Mouse (Mus musculus): ENCODE results near the gene Baiap2l2. TPM values are rescaled to one million over a fixed set of nuclear protein-coding genes. Genes with fewer than 3 reads are reported as not detected.

The Baiap2l2 gene
- total and polyA plus RNA-seq, 2 experiments from 2014 or later: 1.7 to 6.8 TPM

DNA sequence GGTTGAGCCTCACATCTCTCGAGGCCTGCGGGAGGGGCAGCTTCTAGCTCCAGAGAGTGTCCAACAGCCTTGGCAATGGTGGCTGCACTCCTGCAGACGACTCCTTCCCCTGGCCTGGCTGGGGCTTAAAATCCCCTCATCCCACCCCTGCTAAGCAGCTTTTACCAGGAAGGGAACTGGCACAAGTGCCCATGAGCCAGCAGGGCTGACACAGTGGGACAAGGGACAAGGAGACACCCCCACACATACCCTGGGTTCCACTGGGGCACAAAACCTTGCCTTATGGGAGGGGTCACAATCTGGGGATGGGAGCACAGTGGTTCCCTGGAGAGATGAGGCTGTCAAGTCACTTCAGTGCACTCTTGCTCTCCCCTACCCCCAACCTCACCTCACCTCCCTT is 30.7 kb downstream of the Baiap2l2 start, which contains the start of gene Slc16a8:
TSS of gene Slc16a8 (minus strand) at position 101 of the 400 bp plus-strand sequence.
- H3K27ac ChIP-seq: no peak within 1 kb of the TSS
- H3K27me3 ChIP-seq (ENCODE audit: insufficient read depth, low read length): peaks cover 4% of the 10 kb centered on the region; the same call in 1 of the 2 replicates
- H3K36me3 ChIP-seq (ENCODE audit: insufficient read depth, low read length): no peaks in the 10 kb centered on the region
- WGBS: 28% methylated on average over 3 of the region's 3 CpGs
- no peak within 1 kb of the TSS for H3K4me2 ChIP-seq (ENCODE audit: low read depth, low read length)
- H3K9ac ChIP-seq (replicated peaks; ENCODE audit: low read length): no peak within 1 kb of the TSS
- TF ChIP-seq CTCF (IDR thresholded peaks at IDR 0.05; ENCODE audit: low read depth): no peak
- ATAC-seq: no peak
- 0 out of 2 replicates have a peak, but pooled peaks cover 7% of the 10 kb centered on the region for H3K4me1 ChIP-seq (ENCODE audit: insufficient read depth, low read length)
- no peaks in the 10 kb centered on the region for H3K9me3 ChIP-seq (ENCODE audit: low read length)
- DNase-seq (ENCODE audit: low spot score): no peak
- no peak within 1 kb of the TSS for H3K4me3 ChIP-seq (ENCODE audit: low read length)

DNA sequence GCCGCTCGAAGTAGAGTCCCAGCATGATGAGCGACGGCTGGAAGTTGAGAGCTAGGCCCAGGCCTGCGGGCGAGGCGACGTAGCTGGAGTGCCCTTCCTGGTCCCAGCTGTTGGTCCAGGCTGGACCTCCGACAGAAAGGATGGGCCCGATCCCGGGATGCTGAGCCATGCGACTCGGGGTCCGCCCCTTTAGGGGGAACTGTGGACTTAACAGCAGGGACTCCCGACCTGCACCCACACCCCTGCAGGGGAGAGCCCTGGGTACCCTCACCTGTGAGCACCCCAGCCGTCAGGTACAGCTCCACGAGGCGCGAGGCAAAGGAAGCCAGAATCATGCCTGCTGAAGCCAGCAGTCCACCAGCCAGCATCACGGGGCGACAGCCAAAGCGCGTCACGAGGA is 32.8 kb downstream of the Baiap2l2 start:
- H3K9me3 ChIP-seq (ENCODE audit: low read length): no peaks in the 10 kb centered on the region
- no peak for DNase-seq (ENCODE audit: low spot score)
- peak overlapping the region; percentile 30 for H3K4me3 ChIP-seq (ENCODE audit: low read length)
- H3K4me2 ChIP-seq (ENCODE audit: low read depth, low read length): peak overlapping the region; percentile 60
- H3K27ac ChIP-seq: no peak overlapping the region
- H3K36me3 ChIP-seq (ENCODE audit: insufficient read depth, low read length): peaks cover 12% of the 10 kb centered on the region
- ATAC-seq: no peak
- TF ChIP-seq CTCF (IDR thresholded peaks at IDR 0.05; ENCODE audit: low read depth): no peak
- H3K9ac ChIP-seq (replicated peaks; ENCODE audit: low read length): peak overlapping the region; percentile 46; the same call in 1 of the 2 replicates
- H3K27me3 ChIP-seq (ENCODE audit: insufficient read depth, low read length): no peaks in the 10 kb centered on the region
- 0 out of 2 replicates have a peak, but pooled peaks cover 7% of the 10 kb centered on the region for H3K4me1 ChIP-seq (ENCODE audit: insufficient read depth, low read length)
- WGBS: 25% methylated on average over 24 of the region's 24 CpGs

DNA sequence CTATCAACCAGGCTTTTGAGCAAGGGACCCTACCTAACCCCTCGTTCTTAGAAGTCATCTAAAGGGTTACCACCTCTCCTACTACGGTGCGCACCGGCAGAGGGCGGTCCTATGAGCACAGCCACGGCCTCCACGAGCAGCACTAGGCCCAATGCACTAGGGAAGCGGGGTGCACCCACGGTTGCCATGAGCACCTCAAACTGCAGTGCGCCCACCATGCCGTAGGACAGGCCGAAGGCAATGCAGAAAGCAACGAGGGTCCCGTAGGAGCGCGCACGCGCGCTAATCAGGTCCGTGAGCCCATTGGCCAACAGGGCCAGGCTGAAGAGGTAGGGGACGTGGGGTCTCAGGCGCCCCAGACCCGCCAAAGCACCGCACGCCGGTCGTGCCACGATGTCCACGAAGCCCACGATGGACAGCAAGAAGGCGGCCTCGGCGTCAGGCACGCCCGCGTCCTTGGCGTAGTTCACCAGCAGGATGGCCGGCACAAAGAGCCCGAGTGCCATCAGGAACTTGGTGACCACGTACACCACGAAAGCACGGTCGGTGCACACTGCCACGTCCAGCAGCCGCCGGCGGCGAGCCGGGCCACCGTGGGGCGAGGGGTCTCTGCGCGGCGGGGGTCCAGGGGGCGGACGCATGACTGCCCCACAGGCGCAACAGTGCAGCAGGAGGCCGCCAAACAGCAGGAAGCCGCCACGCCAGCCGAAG is 33.4 kb downstream of the Baiap2l2 start:
- Histone ChIP-seq H3K27me3 (ENCODE audit: insufficient read depth, low read length) (no peaks in the 10 kb centered on the region), H3K9ac (replicated peaks; ENCODE audit: low read length) (peak overlapping the region; percentile 46), H3K4me1 (ENCODE audit: insufficient read depth, low read length) (0 out of 2 replicates have a peak, but pooled peaks cover 7% of the 10 kb centered on the region), H3K9me3 (ENCODE audit: low read length) (no peaks in the 10 kb centered on the region), H3K27ac (no peak overlapping the region), H3K4me2 (ENCODE audit: low read depth, low read length) (peak overlapping the region; percentile 60), H3K4me3 (ENCODE audit: low read length) (peak overlapping the region; percentile 30), H3K36me3 (ENCODE audit: insufficient read depth, low read length) (peaks cover 15% of the 10 kb centered on the region)
- peak; percentile 61 for TF ChIP-seq CTCF (IDR thresholded peaks at IDR 0.05; ENCODE audit: low read depth)
- DNase-seq (ENCODE audit: low spot score) (peak; percentile 52), ATAC-seq (peak; percentile 60)
- 2% methylated on average over 55 of the region's 61 CpGs for WGBS

DNA sequence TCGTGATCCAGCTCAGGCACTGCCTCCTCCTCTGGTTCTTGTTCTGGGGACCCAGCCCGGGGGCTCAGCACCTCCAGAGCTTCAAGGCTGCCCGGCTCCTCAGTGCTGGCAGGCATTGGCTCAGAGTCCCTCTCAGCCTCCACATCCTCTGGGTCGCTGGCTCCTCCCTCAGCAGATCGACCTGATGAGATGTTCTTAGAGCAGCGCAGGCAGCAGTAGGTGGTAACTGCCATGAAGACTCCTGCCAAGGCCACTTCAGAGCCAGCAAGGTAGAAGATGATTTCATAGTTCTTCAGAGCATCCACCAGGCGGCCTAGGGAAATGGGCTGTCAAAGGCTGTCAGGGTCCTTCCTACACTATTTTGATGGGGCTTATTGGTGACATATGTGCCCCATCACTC is 34.2 kb downstream of the Baiap2l2 start:
- no peaks in the 10 kb centered on the region for H3K27me3 ChIP-seq (ENCODE audit: insufficient read depth, low read length)
- H3K4me2 ChIP-seq (ENCODE audit: low read depth, low read length): no peak overlapping the region
- H3K4me1 ChIP-seq (ENCODE audit: insufficient read depth, low read length): 0 out of 2 replicates have a peak, but pooled peaks cover 7% of the 10 kb centered on the region
- no peak overlapping the region for H3K4me3 ChIP-seq (ENCODE audit: low read length)
- H3K9ac ChIP-seq (replicated peaks; ENCODE audit: low read length): no peak overlapping the region
- no peaks in the 10 kb centered on the region for H3K9me3 ChIP-seq (ENCODE audit: low read length)
- ATAC-seq (peak; percentile 4; the same call in 1 of the 2 replicates), DNase-seq (ENCODE audit: low spot score) (peak; percentile 12)
- H3K36me3 ChIP-seq (ENCODE audit: insufficient read depth, low read length): peaks cover 22% of the 10 kb centered on the region
- TF ChIP-seq CTCF (IDR thresholded peaks at IDR 0.05; ENCODE audit: low read depth): no peak
- WGBS: 49% methylated on average over 7 of the region's 7 CpGs
- peak overlapping the region; percentile 11; the same call in 1 of the 2 replicates for H3K27ac ChIP-seq

DNA sequence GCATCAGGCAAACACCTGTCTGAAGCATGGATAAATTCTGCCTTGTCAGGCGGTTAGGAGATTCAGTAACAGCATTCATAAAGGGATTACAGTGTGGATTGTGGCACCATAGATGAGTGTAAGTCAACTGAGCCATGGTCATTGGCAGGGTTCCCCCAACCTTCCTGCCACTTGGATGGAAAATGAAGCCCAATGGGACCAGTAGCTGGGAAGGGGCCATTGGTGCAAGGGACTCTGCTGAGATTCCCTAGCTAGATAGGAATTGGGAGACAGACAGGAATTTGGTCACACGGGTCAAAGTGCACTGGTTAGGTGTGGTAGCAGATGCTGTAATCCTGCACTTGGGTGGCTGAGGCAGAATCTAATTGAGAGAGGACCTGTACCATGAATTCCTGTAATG is 35.1 kb downstream of the Baiap2l2 start:
- Histone ChIP-seq H3K27ac (no peak overlapping the region), H3K9ac (replicated peaks; ENCODE audit: low read length) (no peak overlapping the region), H3K4me2 (ENCODE audit: low read depth, low read length) (no peak overlapping the region), H3K9me3 (ENCODE audit: low read length) (no peaks in the 10 kb centered on the region), H3K36me3 (ENCODE audit: insufficient read depth, low read length) (peaks cover 32% of the 10 kb centered on the region), H3K4me1 (ENCODE audit: insufficient read depth, low read length) (0 out of 2 replicates have a peak, but pooled peaks cover 7% of the 10 kb centered on the region), H3K4me3 (ENCODE audit: low read length) (no peak overlapping the region), H3K27me3 (ENCODE audit: insufficient read depth, low read length) (no peaks in the 10 kb centered on the region)
- ATAC-seq: no peak
- WGBS: 77% methylated on average over 2 of the region's 2 CpGs
- TF ChIP-seq CTCF (IDR thresholded peaks at IDR 0.05; ENCODE audit: low read depth): no peak
- DNase-seq (ENCODE audit: low spot score): no peak

DNA sequence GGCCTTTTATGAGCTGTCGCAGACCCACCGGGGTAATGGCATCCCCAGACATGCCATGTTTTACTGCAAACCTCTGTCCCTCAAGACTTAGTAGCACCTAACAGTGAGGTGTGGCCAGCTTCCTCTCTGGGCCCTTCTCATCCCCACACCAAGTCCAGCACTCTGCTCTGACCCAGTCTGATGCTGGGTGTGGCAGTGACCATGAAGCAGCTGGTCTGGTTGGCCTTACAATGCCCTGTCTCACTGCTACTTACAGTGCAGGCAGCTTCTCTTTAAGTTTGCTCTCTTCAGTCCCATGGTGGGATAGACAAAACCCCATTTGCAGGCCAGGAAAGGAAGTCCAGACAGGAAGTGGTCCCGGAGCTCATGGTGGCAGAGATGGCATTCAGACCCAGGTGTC is 40.0 kb downstream of the Baiap2l2 start:
- no peak for TF ChIP-seq CTCF (IDR thresholded peaks at IDR 0.05; ENCODE audit: low read depth)
- H3K4me1 ChIP-seq (ENCODE audit: insufficient read depth, low read length): 0 out of 2 replicates have a peak, but pooled peaks cover 3% of the 10 kb centered on the region
- no peak for DNase-seq (ENCODE audit: low spot score)
- no peak overlapping the region for H3K27ac ChIP-seq
- no peak for ATAC-seq
- no peak overlapping the region for H3K4me3 ChIP-seq (ENCODE audit: low read length)
- H3K27me3 ChIP-seq (ENCODE audit: insufficient read depth, low read length): no peaks in the 10 kb centered on the region
- no peak overlapping the region for H3K4me2 ChIP-seq (ENCODE audit: low read depth, low read length)
- 83% methylated on average over 3 of the region's 3 CpGs for WGBS
- peaks cover 54% of the 10 kb centered on the region for H3K36me3 ChIP-seq (ENCODE audit: insufficient read depth, low read length)
- no peaks in the 10 kb centered on the region for H3K9me3 ChIP-seq (ENCODE audit: low read length)
- H3K9ac ChIP-seq (replicated peaks; ENCODE audit: low read length): no peak overlapping the region
